Mouse (Mus musculus) heart, embryonic 13.5 days (tissue): ENCODE results near the gene Zfp59. TPM values are rescaled to one million over a fixed set of nuclear protein-coding genes. Genes with fewer than 3 reads are reported as not detected.

Experiments used
- ATAC-seq: fragments of 200-750 bp; cut with Nextera tagmentation; 2 replicates; pipeline ENCODE4 v1.8.0; 2017; ENCODE audit warnings: moderate TSS enrichment; ENCODE audit not compliant: insufficient number of reproducible peaks, low FRiP score, low TSS enrichment; ENCODE audit errors: extremely low read depth
- H3K27ac ChIP-seq: fragments of 300-500 bp; sonication (generic); replicated peaks from 2 replicates; pipeline ENCODE4 v1.5.1; 2015; ENCODE audit warnings: moderate library complexity, mild to moderate bottlenecking, inconsistent platforms
- H3K27me3 ChIP-seq: fragments of 300-500 bp; sonication (generic); replicated peaks from 2 replicates; pipeline ENCODE4 v1.6.1; 2015; ENCODE audit warnings: mild to moderate bottlenecking, inconsistent platforms
- H3K36me3 ChIP-seq: fragments of 300-500 bp; sonication (generic); 2 replicates; pipeline ENCODE4 v1.6.1; 2015; ENCODE audit warnings: mild to moderate bottlenecking, inconsistent platforms
- H3K4me1 ChIP-seq: fragments of 300-500 bp; sonication (generic); 2 replicates; pipeline ENCODE4 v1.6.1; 2015; ENCODE audit warnings: inconsistent platforms
- H3K4me2 ChIP-seq: fragments of 300-500 bp; sonication (generic); 2 replicates; pipeline ENCODE4 v1.6.1; 2015; ENCODE audit warnings: inconsistent platforms, mild to moderate bottlenecking, moderate library complexity
- H3K4me3 ChIP-seq: fragments of 300-500 bp; sonication (generic); 2 replicates; pipeline ENCODE4 v1.5.1; 2015; ENCODE audit warnings: moderate library complexity, mild to moderate bottlenecking, inconsistent platforms
- H3K9ac ChIP-seq: fragments of 300-500 bp; sonication (generic); 2 replicates; pipeline ENCODE4 v1.6.1; 2015; ENCODE audit warnings: inconsistent platforms, mild to moderate bottlenecking, moderate library complexity
- H3K9me3 ChIP-seq: fragments of 300-500 bp; sonication (generic); 2 replicates; pipeline ENCODE4 v1.6.1; 2016; ENCODE audit warnings: inconsistent platforms
- WGBS: fragments of 180-500 bp; shearing (Covaris S2); methylation state at CpG from one replicate; pipeline ENCODE4 v1.1.7; 2015; ENCODE audit warnings: mixed read lengths; 5-methylcytosine and 5-hydroxymethylcytosine counted together
- polyA plus RNA-seq: library from polyadenylated mRNA; unstranded; fragments of >200 nt; fragmentation: Nextera tagmentation; extraction: Ambion mirVana; gene quantifications from 2 replicates; pipeline ENCODE4 v1.2.1, GENCODE M21; 2015

Gene Zfp59
- polyA plus RNA-seq, 1 experiment from 2014 or later = 5.6 TPM

- Histone ChIP-seq H3K9me3 (peaks cover 5% of the 10 kb centered on the region), H3K4me2 (no peak overlapping the region), H3K4me1 (no peaks in the 10 kb centered on the region), H3K4me3 (no peak overlapping the region), H3K36me3 (peaks cover 9% of the 10 kb centered on the region; the same call in 1 of the 2 replicates), H3K27me3 (no peaks in the 10 kb centered on the region), H3K9ac (no peak overlapping the region), H3K27ac (no peak overlapping the region)
- WGBS = 84% methylated on average over 4 of the region's 4 CpGs
- ATAC-seq = no peak
Observed at GRCm38 (mm10) chr7:27900601-27901000, 62.2 kb downstream of the Zfp59 start.

- Histone ChIP-seq H3K36me3 (peaks cover 33% of the 10 kb centered on the region), H3K4me1 (no peaks in the 10 kb centered on the region), H3K27ac (no peak overlapping the region), H3K9me3 (peaks cover 5% of the 10 kb centered on the region), H3K4me3 (no peak overlapping the region), H3K9ac (no peak overlapping the region), H3K4me2 (no peak overlapping the region), H3K27me3 (no peaks in the 10 kb centered on the region)
- ATAC-seq = no peak
- 69% methylated on average over 11 of the region's 11 CpGs for WGBS
Observed at GRCm38 (mm10) chr7:27905061-27905848, 66.8 kb downstream of the Zfp59 start.

Other genes starting within 250 kb of the Zfp59 start
- gene Akt2, start 247.1 kb upstream of the Zfp59 start, polyA plus RNA-seq = 72.7 and 73.4 TPM in 2 replicates
- 0.25 TPM in 1 of 2 replicates, not detected in the other for gene Ttc9b, start 184.7 kb upstream of the Zfp59 start, polyA plus RNA-seq
- gene Map3k10, start 164.0 kb upstream of the Zfp59 start, polyA plus RNA-seq = 3.7 and 4.6 TPM in 2 replicates
- gene Zfp607b, start 149.3 kb upstream of the Zfp59 start, polyA plus RNA-seq = 1.5 and 2.9 TPM in 2 replicates
- gene Zfp60, start 107.2 kb upstream of the Zfp59 start, polyA plus RNA-seq = 19.5 and 20.1 TPM in 2 replicates
- gene Zfp626, start 31.4 kb upstream of the Zfp59 start, polyA plus RNA-seq = 1.0 and 1.1 TPM in 2 replicates
- 3.5 and 3.8 TPM in 2 replicates for gene Zfp607a, start 18.9 kb downstream of the Zfp59 start, polyA plus RNA-seq
- 5.5 and 6.9 TPM in 2 replicates for gene Zfp974, start 90.9 kb downstream of the Zfp59 start, polyA plus RNA-seq
- 12.0 and 13.1 TPM in 2 replicates for gene Zfp780b, start 140.6 kb downstream of the Zfp59 start, polyA plus RNA-seq
- 1.7 and 2.7 TPM in 2 replicates for gene Zfp850, start 175.5 kb downstream of the Zfp59 start, polyA plus RNA-seq
- 232 and 244 TPM in 2 replicates for gene Psmc4, start 211.5 kb downstream of the Zfp59 start, polyA plus RNA-seq
- 0.11 TPM in 1 of 2 replicates, not detected in the other for gene Fcgbp, start 232.6 kb downstream of the Zfp59 start, polyA plus RNA-seq